Mouse (Mus musculus) neural tube, embryonic 11.5 days (tissue): ENCODE measurements at regions not wholly inside any gene's neighbourhood (a gene's known extent, or its start where the extent isn't known, plus 50 kb on each side); places are given as distances from the start of the nearest gene placed in this dataset.

Source experiments
- ATAC-seq: fragments of 200-750 bp; cut with Nextera tagmentation; 2 replicates; pipeline ENCODE4 v1.8.0; 2017; ENCODE audit warnings: moderate number of reproducible peaks, mild to moderate bottlenecking, moderate TSS enrichment, moderate library complexity; ENCODE audit not compliant: insufficient read depth, low FRiP score, low TSS enrichment
- DNase-seq: peaks from one replicate; pipeline ENCODE4 v3.0.0-alpha.2; 2015; ENCODE audit warnings: low spot score
- H3K27ac ChIP-seq: fragments of 300-500 bp; sonication (generic); 2 replicates; pipeline ENCODE4 v1.5.1; 2014; ENCODE audit warnings: low read depth, mild to moderate bottlenecking, low read length
- H3K27me3 ChIP-seq: fragments of 300-500 bp; sonication (generic); 2 replicates; pipeline ENCODE4 v1.6.1; 2014; ENCODE audit warnings: mild to moderate bottlenecking, low read length, mixed read lengths; ENCODE audit not compliant: control insufficient read depth, insufficient read depth
- H3K36me3 ChIP-seq: fragments of 300-500 bp; sonication (generic); 2 replicates; pipeline ENCODE4 v1.6.1; 2014; ENCODE audit warnings: mild to moderate bottlenecking, low read length, moderate library complexity, mixed read lengths; ENCODE audit not compliant: control insufficient read depth, insufficient read depth
- H3K4me1 ChIP-seq: fragments of 300-500 bp; sonication (generic); 2 replicates; pipeline ENCODE4 v1.6.1; 2014; ENCODE audit warnings: low read length, mixed read lengths; ENCODE audit not compliant: control insufficient read depth, insufficient read depth
- H3K4me2 ChIP-seq: fragments of 300-500 bp; sonication (generic); 2 replicates; pipeline ENCODE4 v1.6.1; 2014; ENCODE audit warnings: low read depth, mild to moderate bottlenecking, moderate library complexity
- H3K4me3 ChIP-seq: fragments of 300-500 bp; sonication (generic); 2 replicates; pipeline ENCODE4 v1.5.1; 2014; ENCODE audit warnings: low read depth, low read length
- H3K9ac ChIP-seq: fragments of 300-500 bp; sonication (generic); 2 replicates; pipeline ENCODE4 v1.6.1; 2014; ENCODE audit warnings: mild to moderate bottlenecking, low read length
- H3K9me3 ChIP-seq: fragments of 300-500 bp; sonication (generic); 2 replicates; pipeline ENCODE4 v1.6.1; 2016; ENCODE audit warnings: low read length; ENCODE audit not compliant: control insufficient read depth
- WGBS: fragments of 180-500 bp; shearing (Covaris S2); extraction: QIAGEN DNeasy Blood & Tissue Kit; methylation state at CpG from one replicate; pipeline ENCODE4 v1.1.7; 2014; 5-methylcytosine and 5-hydroxymethylcytosine counted together

GRCm38 (mm10) chr2:137723651-137724050 is 532.7 kb upstream of the Btbd3 start:
- Histone ChIP-seq H3K9ac (no peak overlapping the region), H3K27ac (no peak overlapping the region), H3K9me3 (no peaks in the 10 kb centered on the region), H3K27me3 (no peaks in the 10 kb centered on the region), H3K4me1 (no peaks in the 10 kb centered on the region), H3K36me3 (no peaks in the 10 kb centered on the region), H3K4me3 (no peak overlapping the region), H3K4me2 (no peak overlapping the region)
- no peak for ATAC-seq
- 91% methylated on average over 1 of the region's 1 CpGs for WGBS
- DNase-seq = no peak

GRCm38 (mm10) chr2:137721767-137722424 is 534.5 kb upstream of the Btbd3 start:
- no peaks in the 10 kb centered on the region for H3K27me3 ChIP-seq
- 74% methylated on average over 7 of the region's 7 CpGs for WGBS
- H3K4me2 ChIP-seq = no peak overlapping the region
- no peak for ATAC-seq
- no peaks in the 10 kb centered on the region for H3K36me3 ChIP-seq
- no peak for DNase-seq
- H3K4me1 ChIP-seq = no peaks in the 10 kb centered on the region
- H3K9me3 ChIP-seq = no peaks in the 10 kb centered on the region
- H3K9ac ChIP-seq = no peak overlapping the region
- H3K4me3 ChIP-seq = no peak overlapping the region
- no peak overlapping the region for H3K27ac ChIP-seq

GRCm38 (mm10) chr2:137715891-137716290 is 540.5 kb upstream of the Btbd3 start:
- no peak for DNase-seq
- Histone ChIP-seq H3K4me2 (no peak overlapping the region), H3K9me3 (no peaks in the 10 kb centered on the region), H3K4me3 (no peak overlapping the region), H3K36me3 (no peaks in the 10 kb centered on the region), H3K4me1 (no peaks in the 10 kb centered on the region), H3K27ac (no peak overlapping the region), H3K9ac (no peak overlapping the region), H3K27me3 (peaks cover 2% of the 10 kb centered on the region; the same call in 1 of the 2 replicates)
- 0 out of 2 replicates have a peak, but pooled peaks have one; percentile 38 for ATAC-seq
- 55% methylated on average over 2 of the region's 2 CpGs for WGBS

- Histone ChIP-seq H3K9me3 (no peaks in the 10 kb centered on the region), H3K4me1 (peaks cover 12% of the 10 kb centered on the region; the same call in 1 of the 2 replicates), H3K9ac (no peak overlapping the region), H3K27ac (no peak overlapping the region), H3K36me3 (no peaks in the 10 kb centered on the region), H3K27me3 (peaks cover 30% of the 10 kb centered on the region), H3K4me2 (peak overlapping the region; percentile 29), H3K4me3 (no peak overlapping the region)
- WGBS = 3% methylated on average over 4 of the region's 4 CpGs
- peak; percentile 78 for ATAC-seq
- DNase-seq = peak; percentile 61
Measured at GRCm38 (mm10) chr2:137706528-137706988, 549.8 kb upstream of the Btbd3 start.

- Histone ChIP-seq H3K4me3 (no peak overlapping the region), H3K27ac (no peak overlapping the region), H3K27me3 (peaks cover 34% of the 10 kb centered on the region), H3K4me1 (peaks cover 12% of the 10 kb centered on the region; the same call in 1 of the 2 replicates), H3K9ac (no peak overlapping the region), H3K9me3 (no peaks in the 10 kb centered on the region), H3K36me3 (no peaks in the 10 kb centered on the region), H3K4me2 (peak overlapping the region; percentile 29)
- DNase-seq (peak; percentile 63), ATAC-seq (peak; percentile 60)
- WGBS = 26% methylated on average over 14 of the region's 14 CpGs
Measured at GRCm38 (mm10) chr2:137705724-137706422, 550.5 kb upstream of the Btbd3 start.

- H3K9ac ChIP-seq = no peak overlapping the region
- H3K4me2 ChIP-seq = no peak overlapping the region
- peak; percentile 85 for ATAC-seq
- peaks cover 36% of the 10 kb centered on the region for H3K27me3 ChIP-seq
- H3K36me3 ChIP-seq = no peaks in the 10 kb centered on the region
- peaks cover 12% of the 10 kb centered on the region; the same call in 1 of the 2 replicates for H3K4me1 ChIP-seq
- no peak overlapping the region for H3K4me3 ChIP-seq
- DNase-seq = peak; percentile 56
- 14% methylated on average over 12 of the region's 12 CpGs for WGBS
- no peak overlapping the region for H3K27ac ChIP-seq
- no peaks in the 10 kb centered on the region for H3K9me3 ChIP-seq
Measured at GRCm38 (mm10) chr2:137704948-137705723, 551.2 kb upstream of the Btbd3 start.

GRCm38 (mm10) chr2:137704565-137704947 is 551.8 kb upstream of the Btbd3 start:
- no peak for DNase-seq
- H3K9me3 ChIP-seq = no peaks in the 10 kb centered on the region
- no peak overlapping the region for H3K4me3 ChIP-seq
- WGBS = 44% methylated on average over 6 of the region's 6 CpGs
- H3K27me3 ChIP-seq = peaks cover 36% of the 10 kb centered on the region
- no peak overlapping the region for H3K9ac ChIP-seq
- no peak overlapping the region for H3K4me2 ChIP-seq
- H3K27ac ChIP-seq = no peak overlapping the region
- H3K36me3 ChIP-seq = no peaks in the 10 kb centered on the region
- no peak for ATAC-seq
- peaks cover 12% of the 10 kb centered on the region; the same call in 1 of the 2 replicates for H3K4me1 ChIP-seq

GRCm38 (mm10) chr2:137704051-137704450 is 552.3 kb upstream of the Btbd3 start:
- H3K36me3 ChIP-seq = no peaks in the 10 kb centered on the region
- peaks cover 12% of the 10 kb centered on the region; the same call in 1 of the 2 replicates for H3K4me1 ChIP-seq
- DNase-seq = no peak
- H3K9me3 ChIP-seq = no peaks in the 10 kb centered on the region
- no peak overlapping the region for H3K9ac ChIP-seq
- 66% methylated on average over 3 of the region's 3 CpGs for WGBS
- no peak overlapping the region for H3K4me3 ChIP-seq
- H3K4me2 ChIP-seq = no peak overlapping the region
- ATAC-seq = no peak
- no peak overlapping the region for H3K27ac ChIP-seq
- H3K27me3 ChIP-seq = peaks cover 36% of the 10 kb centered on the region
